Mouse (Mus musculus): ENCODE measurements around the gene Ntrk2.

DNA sequence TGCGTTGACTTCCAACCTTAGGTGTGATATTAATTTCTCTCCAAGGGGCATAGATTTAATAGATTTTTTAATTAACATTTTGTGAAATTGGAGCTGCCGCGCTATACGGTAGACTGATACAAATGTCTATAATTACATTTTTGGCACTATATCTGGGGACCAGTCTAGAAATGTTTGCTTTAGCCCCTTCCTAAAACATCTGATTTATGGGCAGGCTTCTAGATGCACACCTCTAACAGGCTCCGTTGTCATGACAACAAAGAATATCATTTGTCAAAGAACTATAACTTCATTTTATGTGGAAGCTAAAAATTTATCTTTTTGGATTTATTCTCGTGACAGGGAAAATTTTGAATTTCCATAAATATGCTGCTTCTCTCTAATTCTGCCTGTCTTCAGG, 140.2 kb downstream of the Ntrk2 start:
- TF ChIP-seq CTCF (IDR thresholded peaks at IDR 0.05; ENCODE audit: extremely low read depth, insufficient read length, insufficient replicate concordance, low read depth, low read length) (no peak), POLR2A (IDR thresholded peaks at IDR 0.05; ENCODE audit: low read depth, low read length) (no peak)
